Mouse (Mus musculus): ENCODE results near the gene Neu2. TPM values are rescaled to one million over a fixed set of nuclear protein-coding genes. Genes with fewer than 3 reads are reported as not detected.

The Neu2 gene
- total RNA-seq, 2 experiments from 2014 or later, result 7.5 to 8.0 TPM

DNA sequence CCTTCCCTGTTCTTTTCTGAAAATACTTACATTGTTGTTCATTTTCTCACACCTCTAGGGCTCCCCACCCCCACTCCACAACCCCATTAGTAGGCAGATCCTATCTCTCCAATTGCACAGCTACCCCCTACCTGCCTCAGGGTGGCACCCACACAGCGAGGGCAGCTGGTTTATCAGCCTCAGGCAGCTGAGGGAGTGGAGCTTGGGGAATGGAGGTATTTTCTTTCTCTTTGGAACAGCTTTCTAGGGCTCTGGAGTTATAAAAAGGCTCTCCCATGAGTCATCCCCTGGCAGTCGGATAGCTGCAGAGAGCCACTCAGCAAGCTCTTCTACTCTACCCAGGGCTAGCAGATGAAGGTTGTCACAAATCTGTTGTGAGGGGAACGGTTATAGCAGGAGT lies 84.6 kb downstream of the Neu2 start:
- TF ChIP-seq CTCF (IDR thresholded peaks at IDR 0.05), result no peak; the same call in 1 of the 2 replicates
- peak; percentile 40 to 49 for DNase-seq (ENCODE audit: extremely low spot score in 1 of 2, low spot score in 2 of 2)
- Histone ChIP-seq H3K27ac (peak overlapping the region; percentile 87), H3K4me3 (no peak overlapping the region)
- intact Hi-C loops (cut with DNase I), result loop anchor here (1.0 to 5.0 kb wide), 4 partner anchors 9 to 128 kb away; partner anchors contain the start of gene Neu2

DNA sequence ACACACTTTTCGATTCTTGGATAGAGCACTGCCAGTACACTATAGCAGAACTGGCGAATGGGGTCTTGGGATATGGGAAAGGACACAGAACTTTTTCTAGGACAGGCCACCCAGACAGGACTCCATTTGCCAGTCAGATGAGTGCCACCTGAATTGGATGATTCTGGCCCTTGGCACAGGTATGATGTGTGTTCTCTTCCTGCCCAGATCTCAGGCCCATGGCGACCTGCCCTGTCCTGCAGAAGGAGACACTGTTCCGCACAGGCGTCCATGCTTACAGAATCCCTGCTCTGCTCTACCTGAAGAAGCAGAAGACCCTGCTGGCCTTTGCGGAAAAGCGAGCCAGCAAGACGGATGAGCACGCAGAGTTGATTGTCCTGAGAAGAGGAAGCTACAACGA lies 85.0 kb downstream of the Neu2 start:
- DNase-seq (ENCODE audit: extremely low spot score in 1 of 2, low spot score in 2 of 2), result no peak

DNA sequence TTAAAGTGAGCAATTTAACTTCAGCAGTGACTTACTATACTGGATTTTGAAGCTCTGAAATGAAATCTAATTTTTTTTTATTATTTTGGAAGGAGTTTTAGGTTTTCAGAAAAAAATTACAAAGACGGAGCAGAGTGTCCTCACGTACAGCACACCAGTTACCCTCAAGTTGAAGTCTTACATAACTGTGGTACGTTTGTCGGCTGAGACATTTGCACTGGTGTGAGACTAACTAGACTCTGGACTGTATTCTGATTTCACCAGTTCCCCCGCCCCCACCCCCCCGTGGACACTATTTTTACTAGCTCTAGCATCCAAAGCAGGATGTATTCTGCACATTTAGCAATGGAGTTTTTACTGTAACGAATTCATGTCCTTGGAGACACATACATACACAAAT lies 90.8 kb downstream of the Neu2 start:
- Histone ChIP-seq H3K4me3 (no peak overlapping the region), H3K27ac (no peak overlapping the region)
- intact Hi-C loops (cut with DNase I), result no loop called here
- TF ChIP-seq CTCF (IDR thresholded peaks at IDR 0.05), result no peak
- no peak for DNase-seq (ENCODE audit: extremely low spot score in 1 of 2, low spot score in 2 of 2)

More for the DNA sequence above, 85.0 kb downstream of the Neu2 start:
- Histone ChIP-seq H3K27ac (peak overlapping the region; percentile 87), H3K4me3 (no peak overlapping the region)
- TF ChIP-seq CTCF (IDR thresholded peaks at IDR 0.05), result no peak
- intact Hi-C loops (cut with DNase I), result loop anchor here (1.0 to 5.0 kb wide), 4 partner anchors 9 to 128 kb away; partner anchors contain the start of gene Neu2

DNA sequence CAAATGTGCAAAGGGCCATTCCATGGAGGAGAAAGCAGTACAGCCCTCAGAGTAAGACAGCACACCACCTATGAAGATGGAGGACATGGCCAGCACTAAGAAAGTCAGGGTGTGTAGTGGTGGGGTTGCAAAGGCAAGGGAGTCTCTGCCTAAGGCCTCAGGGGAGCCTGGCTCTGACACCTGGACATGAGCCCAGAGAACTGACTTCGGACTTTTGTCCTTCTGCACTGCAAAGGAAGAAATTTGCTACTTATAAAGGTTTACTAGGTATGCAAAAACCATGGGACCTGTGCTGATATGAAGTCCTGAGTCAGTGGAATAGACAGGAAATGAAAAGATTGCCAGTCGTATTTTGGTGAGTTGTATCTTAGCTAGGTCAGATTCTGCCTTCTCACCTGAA lies 92.1 kb downstream of the Neu2 start:
- Histone ChIP-seq H3K27ac (no peak overlapping the region), H3K4me3 (no peak overlapping the region)
- no peak for DNase-seq (ENCODE audit: extremely low spot score in 1 of 2, low spot score in 2 of 2)
- intact Hi-C loops (cut with DNase I), result no loop called here
- no peak for TF ChIP-seq CTCF (IDR thresholded peaks at IDR 0.05)

DNA sequence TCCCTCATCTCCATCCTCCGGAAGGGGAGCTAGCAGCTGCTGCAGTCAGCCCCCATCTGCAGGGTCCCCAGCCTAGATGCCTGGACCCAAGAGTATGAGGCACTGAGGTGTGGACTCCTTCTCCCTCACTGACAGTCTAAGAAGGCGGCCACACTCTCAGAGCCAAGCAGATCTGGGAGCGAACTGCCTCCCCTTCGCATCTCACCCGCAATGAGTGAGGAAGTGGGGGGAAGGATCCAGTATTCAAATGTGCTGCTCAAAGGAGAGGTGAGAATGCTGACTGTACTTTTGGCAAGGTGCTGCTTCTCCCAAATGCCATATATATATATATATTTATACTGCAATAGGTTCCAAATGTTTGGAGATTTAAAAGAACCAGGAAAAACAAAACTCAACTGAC lies 93.7 kb downstream of the Neu2 start:
- intact Hi-C loops (cut with DNase I), result loop anchor here (1.0 kb wide), 1 partner anchor 9 kb away; no protein-coding TSS in a partner anchor
- DNase-seq (ENCODE audit: extremely low spot score in 1 of 2, low spot score in 2 of 2), result peak in 1 of 2 experiments; percentile 51

DNA sequence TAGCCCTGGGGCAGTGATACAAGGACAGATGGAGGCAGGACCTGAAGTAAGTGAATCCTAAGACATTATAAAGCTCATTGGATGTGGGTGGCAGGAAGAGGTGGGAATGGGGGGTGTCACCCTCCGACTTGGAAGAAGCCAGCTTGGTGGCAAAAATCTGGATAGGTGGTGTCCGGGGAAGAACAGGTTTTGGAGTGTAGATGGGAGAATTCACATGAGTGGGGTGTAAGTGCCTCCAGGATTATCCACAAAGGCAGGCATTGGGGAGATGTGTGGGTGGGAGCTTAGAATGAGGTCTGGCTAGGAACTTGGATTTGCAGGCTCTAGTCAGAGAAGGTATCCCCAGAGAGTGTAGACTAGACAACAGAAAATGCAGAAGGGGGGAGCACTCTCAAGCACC lies 95.6 kb downstream of the Neu2 start:
- Histone ChIP-seq H3K27ac (peak overlapping the region; percentile 71), H3K4me3 (no peak overlapping the region)
- intact Hi-C loops (cut with DNase I), result loop anchor here (1.0 to 5.0 kb wide), 4 partner anchors 16 to 117 kb away; partner anchors contain the start of gene Neu2
- no peak for TF ChIP-seq CTCF (IDR thresholded peaks at IDR 0.05)
- DNase-seq (ENCODE audit: extremely low spot score in 1 of 2, low spot score in 2 of 2), result peak in 1 of 2 experiments; percentile 28

More for the DNA sequence above, 93.7 kb downstream of the Neu2 start:
- no peak for TF ChIP-seq CTCF (IDR thresholded peaks at IDR 0.05)
- Histone ChIP-seq H3K4me3 (no peak overlapping the region), H3K27ac (peak overlapping the region; percentile 82)

DNA sequence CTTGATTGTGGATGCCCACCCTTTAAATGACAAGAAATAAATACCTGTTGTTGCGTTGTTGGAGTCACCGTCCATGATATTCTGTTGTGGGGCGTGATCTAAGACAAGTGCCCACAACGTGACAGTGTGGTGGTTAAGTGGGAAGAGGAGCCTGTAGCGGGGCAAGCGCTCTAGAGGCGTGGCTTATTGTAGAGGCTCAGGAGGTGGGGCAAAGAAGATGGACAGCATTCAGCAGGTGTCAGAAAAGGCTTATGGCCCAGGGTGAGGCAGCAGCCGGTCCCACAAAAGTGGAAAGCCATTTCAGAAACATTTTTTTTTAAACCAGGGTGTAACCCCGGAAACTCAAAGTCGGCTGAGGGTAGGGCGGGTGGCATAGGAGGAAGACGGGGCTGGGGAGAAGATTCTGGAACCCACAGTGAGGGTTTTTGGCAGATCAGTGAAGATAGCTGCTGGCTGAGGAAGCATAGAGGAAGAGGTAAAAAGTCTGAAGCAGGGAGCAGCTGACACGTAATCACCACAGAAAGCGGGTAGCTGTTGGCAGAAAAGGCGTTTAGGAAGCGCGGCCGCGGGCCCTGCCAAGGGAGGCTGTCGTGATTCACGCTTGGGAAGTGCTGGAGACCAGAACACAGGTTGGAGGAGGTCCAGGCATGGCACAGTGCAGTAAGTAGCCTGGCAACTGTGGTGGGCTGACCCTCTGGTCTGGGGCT lies 97.8 kb downstream of the Neu2 start:
- H3K4me3 ChIP-seq, result no peak overlapping the region
- intact Hi-C loops (cut with DNase I), result loop anchor here (2.0 to 5.0 kb wide), 5 partner anchors 51 to 115 kb away; partner anchors contain the start of gene Neu2
- H3K27ac ChIP-seq, result peak overlapping the region; percentile 71
- no peak for TF ChIP-seq CTCF (IDR thresholded peaks at IDR 0.05)
- peak; percentile 69 to 79 for DNase-seq (ENCODE audit: extremely low spot score in 1 of 2, low spot score in 2 of 2)

DNA sequence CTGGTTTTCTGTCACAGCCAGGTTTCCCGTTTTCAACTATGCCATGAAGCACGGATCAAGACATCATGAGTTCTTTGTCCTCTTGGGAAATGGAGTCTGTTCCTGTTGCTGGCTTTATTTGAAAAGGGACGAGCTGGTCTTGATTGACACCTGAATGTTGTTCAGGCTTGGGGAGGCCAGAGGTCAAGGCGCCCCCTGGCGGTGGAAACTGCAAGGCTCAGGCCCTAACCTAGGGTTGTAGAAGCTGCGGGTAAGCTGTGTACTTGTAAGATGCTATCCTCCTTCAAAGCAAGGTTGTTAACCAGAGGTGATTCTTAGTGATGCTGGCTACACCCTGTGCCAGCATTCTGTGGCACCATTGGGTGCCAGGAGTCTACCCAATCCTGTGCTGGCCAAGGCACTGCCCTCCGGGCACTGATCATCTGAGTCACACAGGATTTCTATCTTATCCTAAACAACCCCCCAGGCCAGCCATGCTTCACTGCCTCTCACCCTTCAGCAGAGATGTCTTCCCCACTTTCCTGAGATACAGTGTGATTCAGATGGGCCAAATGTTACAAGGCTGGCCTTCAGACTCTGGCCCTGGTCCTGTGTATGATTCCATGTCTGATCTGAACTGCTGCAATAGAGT lies 98.8 kb downstream of the Neu2 start:
- peak overlapping the region; percentile 71 for H3K27ac ChIP-seq
- H3K4me3 ChIP-seq, result no peak overlapping the region
- intact Hi-C loops (cut with DNase I), result loop anchor here (5.0 kb wide), 3 partner anchors 71 to 114 kb away; partner anchors contain the start of gene Neu2
- peak; percentile 74 for TF ChIP-seq CTCF (IDR thresholded peaks at IDR 0.05)
- DNase-seq (ENCODE audit: extremely low spot score in 1 of 2, low spot score in 2 of 2), result peak in 1 of 2 experiments; percentile 47

DNA sequence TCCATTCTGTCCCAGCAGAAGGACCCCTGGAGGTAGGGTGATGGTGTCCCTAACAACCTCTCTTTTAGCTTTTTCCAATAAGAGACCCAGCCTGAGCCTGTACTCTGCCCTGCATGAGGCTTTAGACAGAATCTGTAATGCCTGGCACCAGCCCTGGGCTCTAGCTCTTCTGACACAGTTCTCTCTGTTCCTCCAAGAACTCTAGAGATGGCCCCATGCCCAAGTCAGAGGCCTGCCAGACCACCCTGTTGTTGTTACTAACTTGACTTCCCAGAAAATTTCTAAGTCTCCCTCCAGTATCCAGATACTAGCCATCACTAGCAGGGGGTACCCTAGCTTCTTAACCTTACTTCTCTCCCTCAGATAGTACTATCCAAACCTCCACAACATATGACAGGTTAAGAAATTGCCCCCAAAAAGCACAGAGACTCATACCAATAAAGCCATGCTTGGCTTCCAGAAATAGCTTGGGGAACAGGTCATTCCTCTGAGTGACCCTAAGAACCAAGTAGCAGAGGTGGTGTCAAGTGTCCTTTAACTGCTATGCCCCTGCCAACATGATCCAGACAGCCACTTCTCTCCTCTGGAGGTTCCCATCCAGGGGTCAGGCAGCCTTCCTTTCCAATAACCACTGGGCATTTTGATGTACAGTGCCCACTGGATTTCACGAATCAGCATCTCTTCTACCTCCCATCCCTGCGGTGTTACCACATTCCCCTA lies 105.0 kb downstream of the Neu2 start:
- no peak overlapping the region for H3K27ac ChIP-seq
- intact Hi-C loops (cut with DNase I), result no loop called here
- TF ChIP-seq CTCF (IDR thresholded peaks at IDR 0.05), result no peak
- DNase-seq (ENCODE audit: extremely low spot score in 1 of 2, low spot score in 2 of 2), result no peak
- no peak overlapping the region for H3K4me3 ChIP-seq

DNA sequence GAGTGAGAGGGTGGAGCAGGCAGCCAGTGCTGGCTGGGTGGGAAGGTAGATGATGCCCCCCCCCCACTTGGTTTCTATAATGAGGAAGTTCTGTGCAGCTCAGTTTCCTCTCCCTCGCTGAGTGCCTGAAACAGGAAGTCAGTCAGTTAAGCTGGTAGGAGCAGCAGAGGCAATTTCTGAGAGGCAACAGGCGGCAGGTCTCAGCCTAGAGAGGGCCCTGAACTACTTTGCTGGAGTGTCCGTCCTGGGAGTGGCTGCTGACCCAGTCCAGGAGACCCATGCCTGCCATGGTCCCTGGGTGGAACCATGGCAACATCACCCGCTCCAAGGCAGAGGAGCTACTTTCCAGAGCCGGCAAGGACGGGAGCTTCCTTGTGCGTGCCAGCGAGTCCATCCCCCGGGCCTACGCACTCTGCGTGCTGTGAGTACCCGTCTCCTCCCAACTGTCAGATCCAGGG lies 110.6 kb downstream of the Neu2 start, which contains the start of gene Inpp5d:
Gene Inpp5d (plus strand): TSS at position 102 of the 458 bp plus-strand sequence.
- no peak for TF ChIP-seq CTCF (IDR thresholded peaks at IDR 0.05)
- Histone ChIP-seq H3K4me3 (peak within 1 kb of the TSS; percentile 31), H3K27ac (peak within 1 kb of the TSS; percentile 69)
- DNase-seq (ENCODE audit: extremely low spot score in 1 of 2, low spot score in 2 of 2), result no peak
- intact Hi-C loops (cut with DNase I), result no loop called here

DNA sequence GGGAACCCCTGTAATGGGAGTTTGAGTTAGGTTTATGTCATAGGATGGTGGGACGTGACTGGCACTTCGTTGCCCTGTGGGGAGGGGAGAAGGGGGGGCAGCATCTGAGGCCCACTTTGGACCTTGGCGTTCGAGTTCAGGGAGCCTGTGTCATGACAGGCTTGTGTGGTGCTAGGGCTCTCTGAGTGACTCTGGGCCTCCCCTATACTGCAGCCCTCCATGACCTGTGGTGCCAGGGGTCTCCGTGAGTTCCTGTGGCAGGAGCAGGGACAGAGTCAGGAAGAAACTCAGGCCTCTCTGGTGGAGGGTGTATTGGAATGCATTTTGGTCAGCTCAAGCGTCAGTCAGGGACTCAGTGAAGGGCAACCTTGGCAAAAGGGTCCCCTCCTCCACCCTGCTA lies 111.0 kb downstream of the Neu2 start:
- peak overlapping the region; percentile 69 for H3K27ac ChIP-seq
- no peak for TF ChIP-seq CTCF (IDR thresholded peaks at IDR 0.05)
- peak overlapping the region; percentile 31 for H3K4me3 ChIP-seq
- intact Hi-C loops (cut with DNase I), result no loop called here
- DNase-seq (ENCODE audit: extremely low spot score in 1 of 2, low spot score in 2 of 2), result no peak

Measured in left cerebral cortex, adult 2 months (tissue).